Mouse (Mus musculus): ENCODE results near the gene Dennd4c.

DNA sequence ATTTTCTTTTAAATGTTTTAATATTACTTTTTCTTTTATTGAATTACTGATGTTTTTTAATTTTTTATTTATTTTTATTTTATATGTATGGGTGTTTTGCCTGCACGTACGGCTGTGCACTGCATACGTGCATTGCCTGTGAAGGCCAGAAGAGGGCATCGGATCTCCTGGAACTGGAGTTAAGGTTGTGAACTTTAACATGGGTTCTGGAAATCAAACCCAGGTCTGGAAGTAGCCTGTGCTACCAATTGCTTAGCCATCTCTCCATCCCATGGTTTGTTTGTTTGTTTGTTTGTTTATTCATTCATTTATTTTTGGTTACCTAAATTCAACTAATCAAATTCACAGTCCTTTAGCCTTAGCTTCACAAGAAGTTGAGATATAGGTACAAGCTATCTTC, 136.6 kb downstream of the Dennd4c start:
- TF ChIP-seq CTCF (IDR thresholded peaks at IDR 0.05; ENCODE audit: low read depth) (peak; percentile 77), EP300 (IDR thresholded peaks at IDR 0.05; ENCODE audit: low read depth) (no peak)

All from liver, embryonic 14.5 days (tissue).